Mouse (Mus musculus) cerebellum, adult 2 months (tissue): Measurements from ENCODE around the gene Chrm3.

Source experiments
- CTCF ChIP-seq: fragments of 200-500 bp; IDR thresholded peaks from 2 replicates; pipeline ENCODE4 v1.5.1; 2011; ENCODE audit warnings: low read depth, mild to moderate bottlenecking, control low read depth, low read length, moderate library complexity, borderline replicate concordance; ENCODE audit not compliant: insufficient read depth
- POLR2A ChIP-seq: fragments of 200-500 bp; IDR thresholded peaks from 2 replicates; pipeline ENCODE4 v1.6.1; 2011; ENCODE audit warnings: low read length, control low read depth, borderline replicate concordance; ENCODE audit not compliant: insufficient read depth

- no peak for TF ChIP-seq POLR2A
- no peak for TF ChIP-seq CTCF
Measured at GRCm38 (mm10) chr13:10025134-10025533, 335.5 kb downstream of the Chrm3 start.
